Mouse (Mus musculus): Measurements from ENCODE around the gene Desi1.

DNA sequence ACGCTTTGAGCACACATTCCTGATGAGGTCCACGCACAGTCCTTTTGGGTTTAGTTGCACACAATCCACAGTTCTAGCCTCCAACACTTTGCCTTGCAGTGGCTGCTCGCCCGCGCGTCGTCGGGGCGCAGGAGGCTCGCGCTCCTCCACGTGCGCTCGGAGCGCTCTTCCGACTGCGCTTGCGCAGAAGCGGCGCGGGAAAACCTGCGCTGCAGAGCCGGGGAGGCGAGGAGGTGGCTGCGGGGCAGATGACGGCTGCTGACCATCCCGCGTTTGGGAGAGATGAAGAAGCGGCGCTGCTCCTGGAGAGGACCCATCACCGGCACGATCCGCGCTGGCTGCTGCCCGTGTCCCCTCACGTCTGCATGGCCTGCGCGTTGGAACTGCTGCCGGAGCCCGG, 36.2 kb upstream of the Desi1 start, which contains the start of gene Mei1:
- TF ChIP-seq CTCF (IDR thresholded peaks at IDR 0.05; ENCODE audit: low read depth): no peak
- no peak for TF ChIP-seq EP300 (IDR thresholded peaks at IDR 0.05; ENCODE audit: low read depth)
